Mouse (Mus musculus) frontal cortex, adult 2 months (tissue): ENCODE results near the gene Trpm5. TPM values are rescaled to one million over a fixed set of nuclear protein-coding genes. Genes with fewer than 3 reads are reported as not detected.
A peak's percentile ranks its signal among the peaks of the same experiment; 100 is the strongest.

Experiments
- DNase-seq, 2 experiments: peaks; one replicate each; pipeline ENCODE4 v3.0.0; 2022; ENCODE audit warnings: low spot score in 1 of 2; ENCODE audit errors: extremely low spot score in 1 of 2
- polyA plus RNA-seq: library from polyadenylated mRNA; depleted of rRNA; stranded (reverse); fragments of >200 nt; gene quantifications from 2 replicates; pipeline ENCODE4 v1.2.3, GENCODE M21; 2012

The Trpm5 gene
- polyA plus RNA-seq, 1 experiment = 0.04 TPM

DNA sequence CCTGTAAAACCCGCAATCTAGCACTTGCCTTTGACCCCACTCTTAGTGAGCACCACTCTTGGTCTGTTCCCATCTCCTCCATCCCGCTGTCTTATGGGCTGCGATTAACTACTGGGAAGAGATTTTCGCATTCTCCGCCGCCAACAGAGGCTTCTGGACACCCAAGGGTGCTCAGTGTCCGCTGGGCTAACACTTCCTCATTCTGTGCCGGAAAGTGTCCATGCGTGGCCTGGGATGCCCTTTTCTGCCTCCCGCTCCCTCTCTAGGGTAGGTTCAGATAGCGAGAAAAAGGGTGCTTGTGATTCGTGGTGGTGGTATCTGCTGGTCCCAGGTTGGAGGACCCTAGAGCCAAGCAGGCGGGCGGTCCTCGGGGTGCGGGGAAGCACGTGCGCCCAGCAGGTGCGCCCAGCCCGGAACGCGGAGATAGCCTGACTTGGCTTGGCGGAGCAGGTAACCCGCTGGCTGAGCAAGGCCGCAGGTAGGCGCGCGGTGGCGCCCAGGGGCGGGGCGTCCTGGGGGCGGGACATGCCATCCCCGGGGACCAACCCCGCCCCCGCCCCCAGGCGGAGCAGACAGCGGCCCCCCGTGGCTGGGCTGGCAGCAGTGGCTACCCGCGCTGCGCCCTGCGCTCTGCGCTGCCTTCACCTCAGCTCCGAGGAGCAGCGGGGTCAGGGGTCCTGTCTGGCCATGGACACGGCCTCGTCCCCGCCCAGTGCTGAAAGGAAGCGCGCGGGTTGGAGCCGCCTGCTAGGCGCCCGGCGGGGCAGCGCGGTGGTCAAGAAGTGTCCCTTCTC is 12.4 kb upstream of the Trpm5 start:
- no peak for DNase-seq

DNA sequence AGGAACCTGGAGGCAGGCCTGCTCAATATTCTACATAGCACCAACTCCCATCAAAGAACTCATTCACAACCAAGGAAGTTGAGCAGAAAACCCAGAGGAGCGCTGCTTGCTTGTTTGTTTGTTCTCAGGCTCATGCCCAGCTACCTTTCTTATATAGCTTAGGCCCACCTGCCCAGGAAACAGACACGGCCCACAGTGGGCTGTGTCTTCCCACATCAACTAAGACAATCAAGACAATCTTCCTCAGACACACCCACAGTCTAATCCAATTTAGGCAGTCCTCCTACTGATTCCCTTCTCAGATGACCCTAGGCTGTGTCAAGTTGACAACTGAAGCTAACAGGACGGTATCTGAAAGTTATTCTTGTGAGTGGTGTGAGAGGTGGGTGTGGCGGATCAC is 11.6 kb upstream of the Trpm5 start, which contains the start of gene Kcnq1:
Gene Kcnq1 (plus strand): TSS at position 301 of the 400 bp plus-strand sequence.
- DNase-seq = no peak

DNA sequence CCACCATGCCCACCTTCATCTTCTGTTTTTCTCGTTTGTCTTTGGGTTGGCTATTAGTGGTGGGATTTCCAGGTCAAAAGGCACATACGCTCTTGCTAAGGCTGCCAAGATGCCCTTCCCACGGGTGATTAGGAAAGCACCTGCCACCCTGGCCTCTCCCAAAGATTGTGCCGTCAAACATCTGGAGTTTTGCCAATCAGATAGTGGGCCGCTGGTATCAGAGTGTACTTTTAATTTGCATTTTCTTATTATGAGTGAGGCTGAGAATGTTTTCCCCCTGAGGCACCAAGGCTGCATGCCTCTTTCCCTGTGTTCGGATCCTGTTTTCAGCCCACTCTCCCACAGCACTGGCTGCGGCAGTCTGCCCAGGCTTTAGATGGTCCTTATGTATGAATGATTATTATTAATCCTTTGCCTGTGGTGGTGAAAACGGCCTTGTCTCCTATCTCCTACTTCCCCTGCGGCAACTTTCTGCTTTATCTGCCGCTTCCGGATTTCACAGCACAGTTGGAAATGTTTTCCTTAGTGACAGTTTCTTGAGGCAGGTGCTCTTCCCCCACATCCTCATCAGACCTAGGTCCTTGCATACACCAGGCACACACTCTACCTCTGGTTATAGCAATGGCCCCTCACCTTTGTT is 10.9 kb upstream of the Trpm5 start:
- no peak for DNase-seq

DNA sequence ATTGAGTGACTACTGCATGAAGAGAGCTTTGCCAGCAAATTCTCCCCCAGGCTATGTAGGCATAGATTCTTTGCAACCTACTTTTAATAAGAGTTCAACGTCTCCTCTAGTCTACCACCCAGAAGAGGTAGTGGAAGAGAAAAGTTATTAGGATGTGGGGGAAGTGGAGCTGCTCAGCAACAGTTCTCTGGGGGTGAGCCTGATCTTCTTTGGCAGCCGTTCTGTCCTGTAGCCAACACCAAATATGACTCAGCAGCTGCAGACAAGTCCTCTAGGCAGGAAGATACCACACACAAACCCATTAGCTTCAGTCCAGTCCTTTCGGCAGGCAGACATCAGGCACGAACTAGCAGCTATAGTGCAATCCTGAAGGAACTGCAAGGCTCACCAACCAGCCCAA is 6.3 kb upstream of the Trpm5 start:
- peak; percentile 8 to 46 for DNase-seq

- DNase-seq = no peak
Observed at GRCm38 (mm10) chr7:143095554-143095907, 1.1 kb upstream of the Trpm5 start.

DNA sequence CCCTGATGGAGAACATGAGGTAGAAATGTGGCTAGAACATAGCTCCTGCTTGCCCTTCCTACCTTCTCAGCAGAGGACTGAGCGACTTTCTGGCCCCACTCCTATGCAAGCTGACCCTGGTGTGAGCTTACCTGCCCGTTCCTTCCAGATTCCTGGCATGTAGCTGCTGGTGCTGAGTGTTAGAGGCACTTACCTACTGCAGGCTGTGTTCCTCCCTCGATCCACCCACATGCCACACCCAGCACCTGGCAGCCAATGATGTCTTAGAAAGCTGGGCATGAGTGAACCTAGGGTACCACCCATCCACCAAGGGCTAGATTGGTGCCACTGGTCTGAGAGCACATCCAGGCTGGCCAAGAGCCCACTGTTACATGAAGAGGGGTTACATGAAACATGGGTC is 595 bp downstream of the Trpm5 start:
- no peak for DNase-seq

GRCm38 (mm10) chr7:143087070-143087579 is 7.3 kb downstream of the Trpm5 start:
- DNase-seq = peak in 1 of 2 experiments; percentile 48

GRCm38 (mm10) chr7:143086366-143086765 is 8.1 kb downstream of the Trpm5 start:
- peak in 1 of 2 experiments; percentile 61 for DNase-seq

GRCm38 (mm10) chr7:143083708-143084107 is 10.7 kb downstream of the Trpm5 start:
- DNase-seq = no peak

- DNase-seq = no peak
Observed at GRCm38 (mm10) chr7:143082024-143082423, 12.4 kb downstream of the Trpm5 start.

- DNase-seq = no peak
Observed at GRCm38 (mm10) chr7:143077351-143077750, 17.1 kb downstream of the Trpm5 start.

DNA sequence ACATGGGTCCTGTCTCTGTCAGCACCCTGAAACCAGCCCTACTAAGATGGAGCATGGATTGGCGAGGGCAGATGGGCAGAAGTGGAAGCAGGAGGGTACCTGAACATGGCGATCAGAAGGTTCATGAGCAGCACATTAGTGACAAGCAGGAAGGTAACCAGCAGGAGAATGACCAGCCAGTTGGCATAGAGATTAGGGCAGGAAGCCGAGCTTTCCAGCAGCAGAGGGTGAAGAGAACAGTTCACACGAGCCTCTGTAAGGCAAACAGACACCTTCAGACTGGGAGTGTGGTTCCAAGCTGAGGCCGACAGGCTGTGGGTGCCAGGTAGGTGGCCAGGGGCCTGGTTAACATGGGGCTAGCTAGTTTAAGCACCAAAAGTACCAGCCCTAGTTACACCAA is 19.0 kb downstream of the Trpm5 start:
- DNase-seq = no peak

DNA sequence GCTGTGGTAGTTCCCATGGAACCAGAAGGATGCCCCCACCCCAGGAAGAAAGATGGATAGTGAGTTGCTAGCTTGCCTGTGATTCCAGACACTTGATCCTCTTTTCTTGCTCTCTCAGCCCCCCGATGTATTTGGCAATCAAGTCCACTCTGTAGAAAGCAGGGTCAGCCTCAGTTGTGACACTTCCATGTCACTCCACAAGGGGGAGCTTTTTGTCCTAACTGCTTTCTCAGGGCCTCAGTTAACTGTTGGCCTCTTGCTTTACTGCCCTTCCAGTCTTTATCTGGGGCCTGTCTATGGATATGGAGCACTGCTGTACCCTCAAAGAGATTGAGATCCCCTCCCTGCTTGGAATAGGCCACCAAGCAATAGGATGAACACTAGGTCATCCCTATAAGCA is 21.4 kb downstream of the Trpm5 start:
- peak in 1 of 2 experiments; percentile 56 for DNase-seq

DNA sequence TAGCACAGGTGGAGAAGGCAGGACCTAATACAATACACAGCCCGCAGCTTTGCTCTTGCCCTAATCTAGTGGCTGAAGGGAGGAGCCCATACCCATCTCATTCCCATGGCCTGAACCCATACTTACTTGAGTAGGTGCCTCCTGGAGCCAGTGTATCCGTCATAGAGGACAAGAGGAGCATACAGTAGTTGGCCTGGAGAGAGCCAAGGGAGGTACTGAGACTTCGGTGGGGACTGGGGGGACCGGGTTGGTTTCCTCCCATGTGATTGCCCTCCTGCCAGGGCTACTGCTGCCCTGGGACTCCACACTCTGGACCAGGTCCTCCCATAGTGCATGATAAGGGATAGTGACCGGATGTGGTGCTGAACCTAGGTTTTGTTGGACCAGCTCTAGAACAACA is 21.8 kb downstream of the Trpm5 start:
- DNase-seq = no peak

GRCm38 (mm10) chr7:143070506-143071070 is 23.9 kb downstream of the Trpm5 start:
- DNase-seq = no peak

GRCm38 (mm10) chr7:143069751-143070400 is 24.6 kb downstream of the Trpm5 start:
- DNase-seq = no peak

GRCm38 (mm10) chr7:143068882-143069591 is 25.4 kb downstream of the Trpm5 start, which contains the start of gene Tssc4:
Gene Tssc4 (plus strand): TSS chr7:143069249.
- DNase-seq = peak; percentile 99

- DNase-seq = peak in 1 of 2 experiments; percentile 38
Observed at GRCm38 (mm10) chr7:143068316-143068881, 26.0 kb downstream of the Trpm5 start.

- DNase-seq = no peak
Observed at GRCm38 (mm10) chr7:143067897-143068296, 26.5 kb downstream of the Trpm5 start.

GRCm38 (mm10) chr7:143067469-143067868 is 27.0 kb downstream of the Trpm5 start:
- DNase-seq = no peak
